Mouse (Mus musculus) bone marrow macrophage, adult 2 months (primary cell): Measurements from ENCODE around the gene Tnni3.

Experiments used
- CTCF ChIP-seq: IDR thresholded peaks from 2 replicates; pipeline ENCODE4 v1.5.1; 2012; ENCODE audit warnings: low read depth, mild to moderate bottlenecking, low read length, moderate library complexity
- POLR2A ChIP-seq: IDR thresholded peaks from 2 replicates; pipeline ENCODE4 v1.6.1; 2012; ENCODE audit warnings: mild to moderate bottlenecking, low read depth, low read length, borderline replicate concordance

- no peak for TF ChIP-seq CTCF
- no peak for TF ChIP-seq POLR2A
These were observed 33.1 kb upstream of the Tnni3 start for GRCm38 (mm10) chr7:4557167-4557560.
